Mouse (Mus musculus) intestine, embryonic 16.5 days (tissue): Measurements from ENCODE around the gene Cntn5. TPM values are rescaled to one million over a fixed set of nuclear protein-coding genes. Genes with fewer than 3 reads are reported as not detected.

Source experiments
- ATAC-seq: fragments of 200-750 bp; cut with Nextera tagmentation; 2 replicates; pipeline ENCODE4 v1.8.0; 2017; ENCODE audit warnings: moderate TSS enrichment, moderate library complexity
- H3K27ac ChIP-seq: fragments of 300-500 bp; sonication (generic); 2 replicates; pipeline ENCODE4 v1.5.1; 2014; ENCODE audit warnings: mild to moderate bottlenecking, low read length
- H3K27me3 ChIP-seq: fragments of 300-500 bp; sonication (generic); replicated peaks from 2 replicates; pipeline ENCODE4 v1.6.1; 2014; ENCODE audit warnings: low read length, control low read depth, mixed read lengths; ENCODE audit not compliant: control insufficient read depth, insufficient read depth
- H3K36me3 ChIP-seq: fragments of 300-500 bp; sonication (generic); 2 replicates; pipeline ENCODE4 v1.6.1; 2014; ENCODE audit warnings: low read length, control low read depth; ENCODE audit not compliant: control insufficient read depth, insufficient read depth
- H3K4me1 ChIP-seq: fragments of 300-500 bp; sonication (generic); 2 replicates; pipeline ENCODE4 v1.6.1; 2014; ENCODE audit warnings: low read length, control low read depth, mixed read lengths; ENCODE audit not compliant: control insufficient read depth, insufficient read depth
- H3K4me2 ChIP-seq: fragments of 300-500 bp; sonication (generic); 2 replicates; pipeline ENCODE4 v1.6.1; 2014; ENCODE audit warnings: low read depth, low read length, control low read depth
- H3K4me3 ChIP-seq: fragments of 300-500 bp; sonication (generic); 2 replicates; pipeline ENCODE4 v1.5.1; 2014; ENCODE audit warnings: mild to moderate bottlenecking, low read length
- H3K9ac ChIP-seq: fragments of 300-500 bp; sonication (generic); 2 replicates; pipeline ENCODE4 v1.6.1; 2014; ENCODE audit warnings: low read depth, low read length
- H3K9me3 ChIP-seq: fragments of 300-500 bp; sonication (generic); 2 replicates; pipeline ENCODE4 v1.6.1; 2016; ENCODE audit warnings: low read length, control low read depth; ENCODE audit not compliant: control insufficient read depth
- WGBS: fragments of 180-500 bp; shearing (Covaris S2); extraction: QIAGEN DNeasy Blood & Tissue Kit; methylation state at CpG from one replicate; pipeline ENCODE4 v1.1.7; 2014; 5-methylcytosine and 5-hydroxymethylcytosine counted together
- polyA plus RNA-seq: library from polyadenylated mRNA; unstranded; fragments of >200 nt; fragmentation: Nextera tagmentation; extraction: Ambion mirVana; gene quantifications from 2 replicates; pipeline ENCODE4 v1.2.1, GENCODE M21; 2015

Gene Cntn5
- 0.40 and 0.67 TPM in 2 replicates for polyA plus RNA-seq

GRCm38 (mm10) chr9:10904616-10905363 is at the start of gene Cntn5:
Cntn5 (minus strand) TSS chr9:10904775.
- no peak within 1 kb of the TSS for H3K9ac ChIP-seq
- no peaks in the 10 kb centered on the region for H3K4me1 ChIP-seq
- H3K27ac ChIP-seq: no peak within 1 kb of the TSS
- no peak within 1 kb of the TSS for H3K4me3 ChIP-seq
- no peaks in the 10 kb centered on the region for H3K9me3 ChIP-seq
- peak within 1 kb of the TSS; percentile 19; the same call in 1 of the 2 replicates for H3K4me2 ChIP-seq
- 3% methylated on average over 28 of the region's 28 CpGs for WGBS
- ATAC-seq: no peak
- H3K36me3 ChIP-seq: no peaks in the 10 kb centered on the region
- H3K27me3 ChIP-seq: peaks cover 2% of the 10 kb centered on the region; the same call in 1 of the 2 replicates

- ATAC-seq: no peak
- H3K4me3 ChIP-seq: no peak overlapping the region
Observed at GRCm38 (mm10) chr9:10950470-10950869, 45.9 kb upstream of the Cntn5 start.

GRCm38 (mm10) chr9:10909573-10909972 is 5.0 kb upstream of the Cntn5 start:
- H3K4me2 ChIP-seq: no peak overlapping the region
- H3K27me3 ChIP-seq: peaks cover 2% of the 10 kb centered on the region; the same call in 1 of the 2 replicates
- no peak overlapping the region for H3K27ac ChIP-seq
- no peak overlapping the region for H3K4me3 ChIP-seq
- 30% methylated on average over 5 of the region's 5 CpGs for WGBS
- no peaks in the 10 kb centered on the region for H3K36me3 ChIP-seq
- no peak overlapping the region for H3K9ac ChIP-seq
- no peak for ATAC-seq
- H3K9me3 ChIP-seq: no peaks in the 10 kb centered on the region
- no peaks in the 10 kb centered on the region for H3K4me1 ChIP-seq

More at GRCm38 (mm10) chr9:10950470-10950869, 45.9 kb upstream of the Cntn5 start:
- Histone ChIP-seq H3K9me3 (no peaks in the 10 kb centered on the region), H3K9ac (no peak overlapping the region), H3K27me3 (no peaks in the 10 kb centered on the region), H3K36me3 (no peaks in the 10 kb centered on the region), H3K4me2 (no peak overlapping the region), H3K4me1 (no peaks in the 10 kb centered on the region), H3K27ac (no peak overlapping the region)

GRCm38 (mm10) chr9:10905696-10906095 is 1.1 kb upstream of the Cntn5 start:
- no peak for ATAC-seq
- Histone ChIP-seq H3K9ac (no peak overlapping the region), H3K9me3 (no peaks in the 10 kb centered on the region), H3K4me3 (no peak overlapping the region), H3K27me3 (peaks cover 2% of the 10 kb centered on the region; the same call in 1 of the 2 replicates), H3K4me2 (no peak overlapping the region), H3K27ac (no peak overlapping the region), H3K36me3 (no peaks in the 10 kb centered on the region), H3K4me1 (no peaks in the 10 kb centered on the region)
- 76% methylated on average over 9 of the region's 9 CpGs for WGBS

GRCm38 (mm10) chr9:10879758-10880157 is 24.8 kb downstream of the Cntn5 start:
- H3K9me3 ChIP-seq: no peaks in the 10 kb centered on the region
- H3K9ac ChIP-seq: no peak overlapping the region
- no peak overlapping the region for H3K4me2 ChIP-seq
- 69% methylated on average over 1 of the region's 1 CpGs for WGBS
- no peak for ATAC-seq
- H3K4me3 ChIP-seq: no peak overlapping the region
- no peak overlapping the region for H3K27ac ChIP-seq
- H3K4me1 ChIP-seq: no peaks in the 10 kb centered on the region
- no peaks in the 10 kb centered on the region for H3K27me3 ChIP-seq
- H3K36me3 ChIP-seq: no peaks in the 10 kb centered on the region

GRCm38 (mm10) chr9:10873881-10874280 is 30.7 kb downstream of the Cntn5 start:
- H3K9ac ChIP-seq: no peak overlapping the region
- H3K36me3 ChIP-seq: no peaks in the 10 kb centered on the region
- no peak for ATAC-seq
- no peak overlapping the region for H3K4me2 ChIP-seq
- H3K4me1 ChIP-seq: no peaks in the 10 kb centered on the region
- no peaks in the 10 kb centered on the region for H3K27me3 ChIP-seq
- H3K4me3 ChIP-seq: no peak overlapping the region
- no peak overlapping the region for H3K27ac ChIP-seq
- no peaks in the 10 kb centered on the region for H3K9me3 ChIP-seq
- 68% methylated on average over 3 of the region's 3 CpGs for WGBS

GRCm38 (mm10) chr9:10856204-10856892 is 48.2 kb downstream of the Cntn5 start:
- no peak overlapping the region for H3K4me2 ChIP-seq
- no peak for ATAC-seq
- no peaks in the 10 kb centered on the region for H3K27me3 ChIP-seq
- H3K4me3 ChIP-seq: no peak overlapping the region
- H3K36me3 ChIP-seq: no peaks in the 10 kb centered on the region
- H3K9ac ChIP-seq: no peak overlapping the region
- no peaks in the 10 kb centered on the region for H3K4me1 ChIP-seq
- 90% methylated on average over 3 of the region's 3 CpGs for WGBS
- H3K27ac ChIP-seq: no peak overlapping the region
- H3K9me3 ChIP-seq: no peaks in the 10 kb centered on the region

GRCm38 (mm10) chr9:10816711-10817110 is 87.9 kb downstream of the Cntn5 start:
- no peak overlapping the region for H3K9ac ChIP-seq
- no peak for ATAC-seq
- H3K27ac ChIP-seq: no peak overlapping the region
- H3K9me3 ChIP-seq: no peaks in the 10 kb centered on the region
- H3K4me3 ChIP-seq: no peak overlapping the region
- no peaks in the 10 kb centered on the region for H3K36me3 ChIP-seq
- WGBS: 63% methylated on average over 1 of the region's 1 CpGs
- no peaks in the 10 kb centered on the region for H3K4me1 ChIP-seq
- H3K27me3 ChIP-seq: no peaks in the 10 kb centered on the region
- no peak overlapping the region for H3K4me2 ChIP-seq

GRCm38 (mm10) chr9:10797158-10797557 is 107.4 kb downstream of the Cntn5 start:
- no peak for ATAC-seq
- no peak overlapping the region for H3K27ac ChIP-seq
- H3K27me3 ChIP-seq: no peaks in the 10 kb centered on the region
- H3K9ac ChIP-seq: no peak overlapping the region
- H3K9me3 ChIP-seq: no peaks in the 10 kb centered on the region; the same call in 1 of the 2 replicates
- no peaks in the 10 kb centered on the region for H3K4me1 ChIP-seq
- no peaks in the 10 kb centered on the region for H3K36me3 ChIP-seq
- WGBS: 83% methylated on average over 1 of the region's 1 CpGs
- no peak overlapping the region for H3K4me3 ChIP-seq
- no peak overlapping the region for H3K4me2 ChIP-seq
